Mouse (Mus musculus) bone marrow, adult 2 months (tissue): Measurements from ENCODE around the gene Timm29.

Experiments
- CTCF ChIP-seq: fragments of 200-500 bp; IDR thresholded peaks from 2 replicates; pipeline ENCODE4 v1.5.1; 2011; ENCODE audit warnings: low read length, control low read depth; ENCODE audit not compliant: control insufficient read depth, insufficient read depth
- POLR2A ChIP-seq: fragments of 200-500 bp; IDR thresholded peaks from 2 replicates; pipeline ENCODE4 v1.6.1; 2011; ENCODE audit warnings: low read depth, mild to moderate bottlenecking, control low read depth, low read length, borderline replicate concordance; ENCODE audit not compliant: control insufficient read depth

DNA sequence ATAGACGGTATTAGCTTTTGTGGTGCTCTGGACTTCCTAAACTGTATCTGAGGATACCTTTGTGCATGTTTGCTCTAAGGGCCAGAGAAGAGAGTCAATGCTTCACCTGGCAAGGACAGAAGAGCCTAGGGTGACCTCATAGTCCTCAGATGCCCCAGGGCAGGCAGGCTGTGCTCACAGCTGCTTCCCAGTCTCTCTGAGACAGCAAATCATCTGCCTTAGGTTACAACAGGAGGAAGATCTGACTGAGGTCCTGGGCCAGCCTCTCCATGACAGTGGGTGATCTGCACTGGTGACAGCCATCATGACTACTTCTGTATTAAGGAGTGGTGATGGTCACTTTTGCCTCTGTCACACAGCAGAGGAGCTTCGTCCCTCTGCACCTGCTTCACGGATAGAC lies 33.4 kb upstream of the Timm29 start:
- TF ChIP-seq CTCF (no peak), POLR2A (no peak)
